Mouse (Mus musculus) lung, adult 2 months (tissue): ENCODE results near the gene Ccdc7b.
"Not testable (repeated sequence)": the region's sequence is repeated elsewhere in the genome, so short reads cannot be mapped to it uniquely, and the experiment has no call there.

Experiments used
- CTCF ChIP-seq: fragments of 200-500 bp; IDR thresholded peaks from 2 replicates; pipeline ENCODE4 v1.5.1; 2011; ENCODE audit warnings: mild to moderate bottlenecking, low read length, control low read depth; ENCODE audit not compliant: insufficient read depth
- POLR2A ChIP-seq: fragments of 200-500 bp; IDR thresholded peaks from 2 replicates; pipeline ENCODE4 v1.6.1; 2011; ENCODE audit warnings: low read depth, mild to moderate bottlenecking, control low read depth, low read length, borderline replicate concordance; ENCODE audit errors: extremely low read depth

- not testable (repeated sequence) for TF ChIP-seq CTCF, POLR2A
Measured at GRCm38 (mm10) chr8:129065417-129065816, 1.5 kb upstream of the Ccdc7b start, which contains the start of gene Ccdc7a.
